Mouse (Mus musculus) liver, adult 2 months (tissue): ENCODE results near the gene 1700029J07Rik.

Source experiments
- CTCF ChIP-seq: fragments of 200-500 bp; IDR thresholded peaks from 2 replicates; pipeline ENCODE4 v1.5.1; 2011; ENCODE audit warnings: low read depth, low read length, control low read depth
- POLR2A ChIP-seq: fragments of 200-500 bp; IDR thresholded peaks from 2 replicates; pipeline ENCODE4 v1.6.1; 2011; ENCODE audit warnings: low read length, control low read depth; ENCODE audit not compliant: insufficient read depth; ENCODE audit errors: extremely low read depth

- TF ChIP-seq CTCF (no peak), POLR2A (no peak)
These were observed 901 bp upstream of the 1700029J07Rik start for GRCm38 (mm10) chr8:45975837-45976468.
